Mouse (Mus musculus) Patski (cell line): Measurements from ENCODE around the gene A630095N17Rik. TPM values are rescaled to one million over a fixed set of nuclear protein-coding genes. Genes with fewer than 3 reads are reported as not detected.

Experiments used
- ATAC-seq: fragments of 100-300 bp; one replicate; pipeline ENCODE4 v1.8.0; 2021
- CTCF ChIA-PET: fragments of 350-600 bp; sonication (Branson Sonifier 250); formaldehyde crosslinking; loops from one replicate; lab custom pipeline; 2022; ENCODE audit warnings: inconsistent platforms; lab: Charles Lee
- POLR2A ChIA-PET: fragments of 350-600 bp; sonication (Branson Sonifier 250); formaldehyde crosslinking; loops from one replicate; lab custom pipeline; 2022; ENCODE audit warnings: antibody characterized with exemption, inconsistent platforms; lab: Charles Lee
- DNase-seq: peaks from one replicate; pipeline ENCODE4 v3.0.0-alpha.2; 2011; ENCODE audit warnings: low read depth, low spot score
- H3K27me3 ChIP-seq: fragments of 371-371 bp; one replicate; pipeline ENCODE4 v1.5.1; 2021
- CTCF ChIP-seq: fragments of 100-300 bp; IDR thresholded peaks from one replicate; pipeline ENCODE4 v1.5.1; 2021
- in situ Hi-C: fragments of 300-500 bp; cut with MboI; formaldehyde crosslinking; loops from 3 replicates; pipeline ENCODE4 v1.11.1; 2018; ENCODE audit warnings: low pct_unique_long_range_greater_than_20kb, mixed read lengths
- polyA plus RNA-seq: library from polyadenylated mRNA; unstranded; gene quantifications from one replicate; pipeline ENCODE4 v1.2.3, GENCODE M21; 2021

Gene A630095N17Rik
- polyA plus RNA-seq, 1 experiment from 2014 or later, result 0.15 TPM

DNA sequence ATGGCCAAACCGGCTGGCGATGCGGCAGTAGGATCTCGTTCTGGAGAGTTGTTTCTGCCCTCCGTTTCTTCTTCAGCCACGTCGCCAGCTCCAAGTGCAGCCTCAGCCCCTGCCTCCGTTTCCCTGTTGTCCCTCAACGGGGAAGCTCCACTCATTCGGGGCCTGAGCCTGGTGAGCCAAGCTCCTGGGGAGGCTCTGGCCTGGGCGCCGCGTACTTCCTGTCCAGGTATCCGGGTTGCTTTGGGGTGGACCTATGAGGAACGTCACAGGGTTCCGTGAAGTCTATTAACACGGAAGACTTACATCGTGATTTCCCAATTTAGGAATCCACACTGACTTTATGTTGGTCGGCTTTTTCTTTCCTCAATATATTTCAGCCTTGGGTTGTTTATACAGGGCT lies 39.5 kb downstream of the A630095N17Rik start:
- DNase-seq (no peak), ATAC-seq (peak; percentile 49)
- no peak for TF ChIP-seq CTCF
- CTCF ChIA-PET, result interaction anchor here (0.7 kb wide), 1 partner anchor 12 kb away, joined by 3 read pairs; the partner anchor contains the start of gene Abcb6
- POLR2A ChIA-PET, result interaction anchor here (1.6 to 3.8 kb wide), 2 partner anchors 12 to 21 kb away, joined by 7 to 15 read pairs; partner anchors contain the start of gene Abcb6
- in situ Hi-C loops, result no loop called here
- no peaks in the 10 kb centered on the region for H3K27me3 ChIP-seq

DNA sequence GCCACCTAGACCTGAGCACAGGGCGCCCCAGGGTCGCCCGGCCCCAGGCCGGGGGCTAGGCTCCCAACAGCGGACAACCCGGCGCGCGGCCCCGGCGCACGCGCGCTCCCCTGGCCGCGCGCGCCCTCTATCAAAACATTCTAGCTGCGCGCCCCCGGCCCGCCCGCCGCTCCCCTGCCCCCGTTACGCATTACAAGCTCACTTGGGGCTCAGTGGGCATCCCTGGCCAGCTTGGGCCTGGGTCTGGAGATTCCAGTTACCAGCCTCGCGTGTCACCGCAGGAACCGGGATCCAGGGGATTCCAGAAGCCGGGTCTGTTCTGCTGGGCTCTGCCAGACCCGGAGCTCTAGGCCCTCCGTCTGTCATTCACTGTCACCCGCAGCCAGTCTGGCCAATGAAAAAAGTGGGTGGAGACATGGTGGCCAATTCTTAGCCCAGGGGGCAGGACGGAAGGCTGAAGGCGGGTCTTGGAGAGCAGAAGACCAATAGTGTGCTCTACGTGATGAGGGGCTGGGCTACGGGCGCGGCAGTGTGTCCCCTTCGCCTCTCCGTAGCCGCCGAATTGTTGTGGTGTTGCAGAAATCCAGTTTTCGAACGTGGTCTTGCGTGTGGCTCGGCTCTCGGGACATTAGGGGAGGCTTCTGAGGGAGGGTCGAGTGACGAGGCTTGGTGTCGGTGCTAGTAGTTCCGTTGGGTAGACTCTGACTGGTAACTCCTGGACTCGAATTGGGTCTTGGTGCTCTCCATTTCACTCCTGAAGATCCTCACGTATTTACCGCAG lies 40.1 kb downstream of the A630095N17Rik start, which contains the start of the genes Ankzf1 and Atg9a:
Ankzf1 (plus strand) TSS at position 530 of the 781 bp plus-strand sequence.
Atg9a (minus strand) TSS at position 575 of the 781 bp plus-strand sequence.
- H3K27me3 ChIP-seq, result no peaks in the 10 kb centered on the region
- TF ChIP-seq CTCF, result no peak
- peak; percentile 87 for DNase-seq
- ChIA-PET POLR2A (interaction anchor here (1.6 to 3.8 kb wide), 2 partner anchors 12 to 22 kb away, joined by 7 to 15 read pairs; partner anchors contain the start of gene Abcb6), CTCF (interaction anchor here (0.7 to 0.9 kb wide), 2 partner anchors 11 to 60 kb away, joined by 3 read pairs; partner anchors contain the start of gene Abcb6)
- in situ Hi-C loops, result no loop called here
- ATAC-seq, result peak; percentile 96

DNA sequence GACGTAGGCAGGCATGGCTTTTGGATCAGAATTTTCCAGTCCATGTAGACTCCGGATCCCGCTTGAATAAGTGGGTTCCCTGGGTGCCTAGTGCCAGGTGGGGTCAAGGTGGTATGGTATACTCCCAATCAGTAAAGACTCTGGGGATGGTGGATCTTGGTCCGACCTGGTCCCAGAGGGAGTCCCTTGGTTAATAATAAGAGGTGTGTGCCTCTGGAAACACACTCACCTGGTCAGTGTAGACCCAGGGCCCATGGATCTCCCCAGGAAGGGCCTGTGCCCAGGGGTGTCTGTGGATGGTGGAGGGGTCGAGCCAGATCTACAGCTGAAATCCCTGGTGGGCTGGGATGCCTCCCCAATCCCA lies 40.7 kb downstream of the A630095N17Rik start:
- DNase-seq (no peak), ATAC-seq (peak; percentile 9)
- in situ Hi-C loops, result no loop called here
- CTCF ChIA-PET, result interaction anchor here (0.9 kb wide), 1 partner anchor 60 kb away, joined by 3 read pairs; no protein-coding TSS in a partner anchor
- TF ChIP-seq CTCF, result no peak
- H3K27me3 ChIP-seq, result no peaks in the 10 kb centered on the region
- POLR2A ChIA-PET, result interaction anchor here (1.6 to 3.8 kb wide), 2 partner anchors 11 to 22 kb away, joined by 7 to 15 read pairs; partner anchors contain the start of gene Abcb6

DNA sequence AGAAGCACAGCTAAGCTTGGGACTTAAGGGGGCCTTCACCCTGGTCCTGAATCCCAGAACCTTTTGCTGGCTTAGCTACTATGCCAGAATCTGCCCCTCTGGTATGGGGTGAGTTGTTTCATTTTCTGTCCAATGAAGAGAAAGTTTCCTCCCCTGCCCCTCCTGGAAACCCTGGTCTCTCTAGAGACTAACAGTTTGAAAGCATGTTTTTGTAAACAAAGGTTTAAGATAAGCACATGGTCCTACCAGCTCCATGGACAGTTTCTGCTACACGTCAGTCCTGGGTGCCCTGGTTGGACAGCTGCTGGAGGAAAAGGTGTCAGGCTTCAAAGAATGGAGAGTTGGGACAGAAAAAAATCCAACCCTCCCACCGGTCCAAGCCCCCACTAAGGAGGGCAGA lies 41.3 kb downstream of the A630095N17Rik start:
- DNase-seq (no peak), ATAC-seq (no peak)
- H3K27me3 ChIP-seq, result no peaks in the 10 kb centered on the region
- CTCF ChIA-PET, result interaction anchor here (1.5 kb wide), 1 partner anchor 11 kb away, joined by 4 read pairs; the partner anchor contains the start of gene Abcb6
- POLR2A ChIA-PET, result interaction anchor here (0.8 to 3.8 kb wide), 3 partner anchors 8 to 20 kb away, joined by 3 to 15 read pairs (median 5); partner anchors contain the start of gene Abcb6
- TF ChIP-seq CTCF, result no peak
- in situ Hi-C loops, result no loop called here

DNA sequence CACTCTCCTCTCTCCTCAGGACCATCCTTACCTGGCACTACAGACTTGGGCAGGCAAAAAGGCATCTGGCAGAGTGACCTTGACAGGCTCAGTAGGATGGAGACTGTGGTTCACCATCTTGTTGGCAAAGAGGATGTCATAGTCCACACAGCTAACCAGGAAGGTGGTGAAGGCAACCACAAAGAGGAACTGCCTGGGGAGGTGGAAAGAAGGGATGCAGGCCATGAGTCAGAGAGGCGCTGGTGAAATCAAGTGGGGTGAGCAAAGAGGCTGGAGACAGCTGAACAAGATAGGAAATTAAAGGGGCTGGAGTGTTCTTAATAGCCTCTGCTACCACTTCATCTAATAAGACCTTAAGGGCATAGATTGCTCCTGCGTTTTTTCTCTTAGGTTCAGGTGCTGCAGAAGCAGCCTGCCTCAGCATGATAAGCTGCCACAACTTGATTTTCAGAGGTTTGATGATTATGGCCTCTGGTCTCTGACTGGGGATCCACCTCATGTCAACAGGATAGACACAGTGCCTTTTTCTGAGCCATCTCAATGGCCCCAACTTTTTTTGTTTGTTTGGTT lies 43.9 kb downstream of the A630095N17Rik start:
- no peaks in the 10 kb centered on the region for H3K27me3 ChIP-seq
- TF ChIP-seq CTCF, result no peak
- DNase-seq (no peak), ATAC-seq (no peak)
- CTCF ChIA-PET, result no interaction called here
- in situ Hi-C loops, result loop anchor here (10.0 kb wide), 1 partner anchor 67 kb away; no protein-coding TSS in a partner anchor
- POLR2A ChIA-PET, result no interaction called here

DNA sequence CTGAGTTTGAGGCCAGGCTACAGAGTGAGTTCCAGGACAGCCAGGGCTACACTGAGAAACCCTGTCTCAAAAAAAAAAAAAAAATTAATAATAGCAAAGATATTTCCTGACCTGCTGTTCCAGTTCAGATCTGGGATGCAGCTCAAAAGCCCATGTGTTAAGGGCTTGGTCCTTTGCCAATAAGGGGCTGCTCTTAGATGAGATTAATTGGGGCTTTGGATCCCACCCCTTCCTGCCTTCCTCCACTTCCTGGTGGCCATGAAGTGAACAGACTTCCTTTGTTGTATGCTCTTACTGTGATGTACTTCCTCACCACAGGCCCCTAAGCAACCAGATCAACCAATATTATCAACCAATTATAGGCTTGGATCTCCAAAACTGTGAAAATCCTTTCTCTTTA lies 44.8 kb downstream of the A630095N17Rik start:
- H3K27me3 ChIP-seq, result no peaks in the 10 kb centered on the region
- TF ChIP-seq CTCF, result no peak
- DNase-seq, result no peak
- no peak for ATAC-seq
- POLR2A ChIA-PET, result no interaction called here
- in situ Hi-C loops, result loop anchor here (10.0 kb wide), 1 partner anchor 68 kb away; no protein-coding TSS in a partner anchor
- CTCF ChIA-PET, result interaction anchor here (1.1 kb wide), 1 partner anchor 10 kb away, joined by 3 read pairs; no protein-coding TSS in a partner anchor

DNA sequence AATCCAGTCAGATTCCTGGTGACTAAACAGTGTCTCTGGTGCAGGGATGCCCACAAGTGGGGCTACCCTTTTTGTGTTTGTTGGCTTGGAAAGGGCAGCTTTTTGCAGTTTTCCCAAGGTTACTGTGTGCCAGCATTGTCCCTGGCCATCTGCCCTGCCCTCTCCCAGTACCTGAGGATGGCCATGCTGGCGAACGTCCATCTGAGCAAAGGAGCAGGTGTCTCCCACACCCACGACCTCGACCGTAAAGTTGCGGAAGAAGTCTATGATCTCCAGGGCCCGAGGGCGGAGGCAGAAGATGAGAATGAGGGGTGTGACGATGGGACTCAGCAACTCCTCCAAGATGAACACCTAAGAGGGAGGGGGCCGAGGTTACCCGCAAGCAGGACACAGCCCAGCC lies 46.4 kb downstream of the A630095N17Rik start:
- ATAC-seq (no peak), DNase-seq (no peak)
- no peaks in the 10 kb centered on the region for H3K27me3 ChIP-seq
- in situ Hi-C loops, result loop anchor here (10.0 kb wide), 1 partner anchor 69 kb away; no protein-coding TSS in a partner anchor
- no peak for TF ChIP-seq CTCF
- POLR2A ChIA-PET, result no interaction called here
- CTCF ChIA-PET, result no interaction called here

DNA sequence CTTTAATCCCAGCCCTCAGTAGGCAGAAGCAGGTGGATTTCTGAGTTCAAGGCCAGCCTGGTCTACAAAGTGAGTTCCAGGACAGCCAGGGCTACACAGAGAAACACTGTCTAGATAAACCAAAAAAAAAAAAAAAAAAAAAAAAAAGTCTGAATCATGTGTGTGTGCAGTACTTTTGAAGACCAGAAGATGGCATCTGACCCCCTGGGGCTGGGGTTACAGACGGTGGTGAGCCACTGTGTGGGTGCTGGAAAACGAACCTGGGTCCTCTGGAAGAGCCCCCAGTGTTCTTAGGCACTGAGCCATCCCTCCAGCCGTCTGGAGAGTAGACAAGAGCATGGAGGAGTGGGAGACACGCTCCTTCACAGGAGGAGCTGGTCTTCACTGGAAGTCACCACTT lies 49.7 kb downstream of the A630095N17Rik start:
- CTCF ChIA-PET, result no interaction called here
- no peak for ATAC-seq
- no peak for TF ChIP-seq CTCF
- no peaks in the 10 kb centered on the region for H3K27me3 ChIP-seq
- in situ Hi-C loops, result loop anchor here (10.0 kb wide), 1 partner anchor 73 kb away; no protein-coding TSS in a partner anchor
- no peak for DNase-seq
- POLR2A ChIA-PET, result interaction anchor here (1.3 kb wide), 1 partner anchor 8 kb away, joined by 3 read pairs; no protein-coding TSS in a partner anchor

DNA sequence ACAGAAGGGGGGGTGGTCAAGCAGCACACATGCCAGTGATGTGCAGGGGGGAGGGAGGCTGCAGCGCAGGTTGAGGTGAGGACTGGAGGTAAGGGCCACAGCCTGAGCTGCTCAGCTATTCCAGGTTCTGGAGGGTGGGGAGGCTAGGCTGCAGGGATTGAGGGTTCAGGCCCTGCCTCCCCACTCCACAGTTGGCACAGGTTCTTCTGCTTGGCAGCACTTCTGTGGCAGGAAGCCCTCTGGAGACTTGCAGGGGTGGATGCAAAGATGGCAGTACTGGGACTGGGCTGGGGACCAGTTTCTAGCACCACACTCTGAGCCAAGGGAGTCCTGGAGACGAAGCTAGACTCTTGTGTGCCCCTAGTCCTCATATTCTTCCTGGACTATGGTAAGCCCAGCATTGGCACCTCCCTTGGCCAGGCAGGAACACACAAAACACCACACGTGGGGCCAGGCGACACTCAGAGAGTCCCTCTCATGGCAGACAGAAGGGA lies 50.5 kb downstream of the A630095N17Rik start:
- POLR2A ChIA-PET, result interaction anchor here (0.7 to 2.3 kb wide), 4 partner anchors 9 to 70 kb away, joined by 3 to 15 read pairs (median 7); partner anchors contain the start of genes Ankzf1 and Atg9a
- no peak for DNase-seq
- CTCF ChIA-PET, result no interaction called here
- H3K27me3 ChIP-seq, result no peaks in the 10 kb centered on the region
- no peak for ATAC-seq
- TF ChIP-seq CTCF, result no peak
- in situ Hi-C loops, result loop anchor here (10.0 kb wide), 1 partner anchor 73 kb away; no protein-coding TSS in a partner anchor

DNA sequence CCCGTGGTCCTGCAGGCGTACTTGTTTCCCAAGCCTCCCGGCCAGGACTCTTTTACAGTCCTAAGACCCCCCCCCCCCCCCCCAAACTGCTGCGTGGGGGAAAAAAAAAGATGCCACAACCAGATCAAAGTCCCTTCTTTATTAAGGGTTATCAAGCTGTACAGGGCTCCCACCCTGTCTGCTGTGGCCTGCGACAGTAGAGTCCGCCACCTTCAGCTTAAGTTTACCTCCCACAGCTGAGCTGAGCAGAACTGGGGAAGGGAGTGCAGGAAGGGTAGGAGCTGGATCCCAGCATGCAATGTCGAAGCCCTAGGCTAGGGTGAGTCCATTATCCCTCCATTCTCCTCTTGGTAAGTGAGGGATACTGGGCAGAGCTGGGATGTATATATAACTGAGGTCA lies 51.2 kb downstream of the A630095N17Rik start:
- ATAC-seq, result no peak
- no peak for DNase-seq
- no peaks in the 10 kb centered on the region for H3K27me3 ChIP-seq
- CTCF ChIA-PET, result interaction anchor here (0.6 kb wide), 1 partner anchor 12 kb away, joined by 3 read pairs; no protein-coding TSS in a partner anchor
- no peak for TF ChIP-seq CTCF
- in situ Hi-C loops, result loop anchor here (10.0 kb wide), 1 partner anchor 74 kb away; no protein-coding TSS in a partner anchor
- POLR2A ChIA-PET, result interaction anchor here (0.7 to 2.3 kb wide), 3 partner anchors 10 to 71 kb away, joined by 3 to 15 read pairs (median 11); partner anchors contain the start of genes Ankzf1 and Atg9a
